Mouse (Mus musculus) liver, postnatal 0 days (tissue): ENCODE measurements around the gene Hist1h1b.

Experiments
- CTCF ChIP-seq: sonication (generic); IDR thresholded peaks from 2 replicates; pipeline ENCODE4 v1.5.1; 2016; ENCODE audit warnings: antibody characterized with exemption, low read depth
- EP300 ChIP-seq: IDR thresholded peaks from 2 replicates; pipeline ENCODE4 v1.6.1; 2016; ENCODE audit warnings: antibody characterized with exemption, low read depth, mild to moderate bottlenecking

DNA sequence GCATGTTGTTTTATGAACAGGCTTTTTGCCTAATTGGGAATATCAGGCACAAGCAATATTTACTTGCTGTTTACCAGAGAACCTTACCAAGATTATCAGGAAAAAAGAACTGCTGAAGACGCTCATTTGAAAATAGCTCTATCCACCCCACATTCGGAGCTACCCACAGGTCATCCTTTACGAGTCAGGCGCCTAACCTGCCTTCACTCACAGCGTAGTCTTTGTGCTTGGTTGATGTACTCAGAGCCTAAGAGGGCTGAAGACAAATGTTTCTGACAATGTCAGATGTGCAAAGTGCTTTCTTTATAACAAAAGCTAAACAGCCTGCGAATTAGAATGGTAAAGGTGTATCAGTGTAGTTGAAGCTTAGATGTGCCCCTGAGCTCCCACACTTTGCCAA, 3.9 kb upstream of the Hist1h1b start:
- TF ChIP-seq CTCF (no peak), EP300 (no peak)
